Mouse (Mus musculus): ENCODE results near the gene Atat1.
"Not testable (repeated sequence)": the region's sequence is repeated elsewhere in the genome, so short reads cannot be mapped to it uniquely, and the experiment has no call there.

Atat1 gene

DNA sequence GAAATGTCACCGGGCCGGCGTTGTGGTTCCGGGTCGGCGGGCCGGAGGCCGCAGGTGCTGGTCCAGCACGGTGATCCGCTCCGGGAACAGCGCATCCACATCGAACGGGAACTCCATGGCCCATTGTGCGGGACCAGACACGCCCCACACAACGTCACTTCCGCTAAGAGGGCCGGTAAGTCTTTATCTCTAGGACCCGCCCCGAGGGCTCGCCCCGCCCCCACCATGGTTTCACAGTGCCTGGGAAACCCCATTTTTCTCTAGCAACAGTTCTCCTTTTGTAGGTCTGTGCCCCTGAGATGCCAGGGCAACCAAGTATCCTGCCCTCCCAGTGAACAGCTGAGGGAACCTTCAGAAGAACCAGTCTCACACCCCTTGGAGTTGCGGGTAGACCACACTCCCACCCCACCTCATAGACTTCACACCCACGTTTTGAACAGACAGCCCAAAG, at the start of gene Atat1:
Gene Atat1, minus strand, starts transcription at position 157 of the 451 bp plus-strand sequence.
- peak; percentile 98 for DNase-seq

DNA sequence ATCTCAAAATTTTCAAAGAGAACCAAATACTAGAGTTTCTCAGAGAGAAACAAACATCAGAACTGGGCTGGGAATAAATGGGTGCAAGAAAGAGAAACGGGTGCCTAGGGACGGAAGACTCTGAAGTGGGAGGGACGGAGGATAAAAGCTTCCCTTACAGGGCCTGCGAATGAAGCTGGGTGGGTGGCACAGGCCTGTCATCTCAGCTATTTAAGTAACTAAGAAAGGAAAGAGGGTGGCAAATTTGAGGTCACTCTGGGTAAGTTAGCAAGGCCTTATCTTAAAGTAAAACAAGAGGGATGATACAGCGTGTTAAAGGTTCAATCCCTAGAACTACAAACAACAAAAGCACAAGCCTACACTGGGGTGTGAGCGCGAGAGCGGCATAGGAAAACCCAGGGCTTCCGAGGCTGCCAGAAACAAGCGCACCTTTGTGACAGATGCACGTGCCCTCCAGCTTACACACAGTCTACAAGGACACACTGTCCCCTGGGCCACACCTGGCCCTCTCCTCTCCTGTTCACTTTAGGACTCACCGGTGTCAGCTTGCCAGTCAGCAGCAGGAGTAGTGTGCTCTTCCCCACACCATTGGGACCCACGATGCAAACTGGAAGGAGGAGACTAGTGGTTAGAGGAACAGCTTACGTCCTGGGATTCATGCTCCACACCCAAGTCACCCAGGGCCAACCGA, 48.8 kb upstream of the Atat1 start:
- no peak for DNase-seq

DNA sequence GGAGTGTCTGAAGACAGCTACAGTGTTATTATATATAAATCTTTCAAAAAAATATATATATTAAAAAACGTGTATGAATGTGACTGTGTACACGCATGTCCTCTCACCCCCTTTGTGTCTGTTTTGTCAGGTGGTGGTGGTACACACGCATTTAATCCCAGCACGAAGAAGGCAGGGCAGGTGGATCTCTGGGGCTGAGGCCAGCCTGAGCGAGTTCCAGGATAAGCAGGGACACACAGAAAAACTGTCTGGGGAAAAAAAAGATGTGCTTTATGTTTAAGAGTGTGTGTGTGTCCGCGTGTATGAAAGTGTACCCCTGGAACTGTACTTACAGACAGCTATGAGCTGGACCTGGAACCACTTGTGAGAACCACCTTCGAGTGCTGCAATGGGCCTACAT, 44.8 kb upstream of the Atat1 start:
- DNase-seq, result no peak

DNA sequence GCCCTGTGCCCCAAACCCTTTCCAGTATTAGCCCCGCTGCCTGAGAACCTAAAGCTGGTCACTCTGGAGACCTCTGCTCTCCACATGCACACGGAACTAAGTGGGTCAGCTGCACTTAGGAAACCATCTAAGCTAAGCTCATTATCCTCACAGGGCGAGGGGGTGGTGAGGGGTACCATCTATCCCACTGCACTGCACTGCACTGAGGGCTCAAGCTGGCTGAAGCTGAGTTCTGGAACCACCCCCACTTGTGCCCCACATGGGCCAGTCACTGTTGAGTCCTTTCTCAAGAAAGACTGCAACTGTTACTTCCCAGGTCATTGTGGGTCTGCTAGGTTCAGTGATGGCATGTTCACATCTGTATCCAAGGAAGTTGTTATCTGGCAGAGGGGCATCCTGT, 42.7 kb upstream of the Atat1 start:
- DNase-seq, result not testable (repeated sequence)

GRCm38 (mm10) chr17:35950946-35951345, 41.1 kb upstream of the Atat1 start:
- DNase-seq, result not testable (repeated sequence)

DNA sequence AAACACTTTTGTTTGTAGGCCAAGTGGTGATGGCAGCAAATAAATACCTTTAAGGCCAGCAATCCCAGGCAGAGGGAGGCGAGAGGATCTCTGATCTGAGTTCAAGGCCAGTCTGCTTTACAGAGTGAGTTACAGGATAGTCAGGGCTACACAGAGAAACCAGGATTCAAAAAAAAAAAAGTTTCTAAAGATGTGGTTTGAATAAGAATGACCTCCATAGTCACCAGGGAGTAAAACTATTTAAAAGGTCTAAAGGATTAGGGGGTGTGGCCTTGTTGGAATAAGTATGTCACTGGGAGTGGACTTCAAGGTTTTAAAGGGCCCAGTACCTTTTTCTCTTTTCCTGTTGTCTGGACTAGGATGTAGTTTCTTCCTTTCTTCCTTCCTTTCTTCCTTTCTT, 30.1 kb upstream of the Atat1 start:
- no peak for DNase-seq

- DNase-seq, result no peak
Observed at GRCm38 (mm10) chr17:35939108-35939507, 29.2 kb upstream of the Atat1 start.

GRCm38 (mm10) chr17:35937700-35938348, 27.9 kb upstream of the Atat1 start:
- DNase-seq, result peak; percentile 61

DNA sequence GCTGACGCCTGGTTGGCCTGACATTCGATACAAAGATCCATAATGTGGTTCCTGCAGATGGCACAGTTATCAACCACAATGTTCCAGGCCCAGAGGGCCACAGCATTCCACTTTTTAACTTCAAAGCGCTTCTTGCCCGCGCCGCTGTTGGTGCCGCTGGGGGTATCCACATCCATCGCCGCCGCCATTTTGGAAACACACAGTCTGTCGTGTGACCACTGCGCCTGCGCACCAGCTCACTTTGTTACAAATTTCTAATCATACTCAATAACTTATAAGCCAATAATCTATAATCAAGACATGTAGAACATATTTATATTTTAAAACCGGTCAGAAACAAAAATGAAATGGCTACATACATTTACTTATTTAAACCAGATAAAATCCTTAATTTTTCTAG, 25.9 kb upstream of the Atat1 start:
- DNase-seq, result not testable (repeated sequence)

GRCm38 (mm10) chr17:35932608-35933007, 22.7 kb upstream of the Atat1 start:
- no peak for DNase-seq

GRCm38 (mm10) chr17:35930627-35931026, 20.8 kb upstream of the Atat1 start:
- no peak for DNase-seq

- no peak for DNase-seq
Observed at GRCm38 (mm10) chr17:35929534-35929933, 19.7 kb upstream of the Atat1 start.

- no peak for DNase-seq
Observed at GRCm38 (mm10) chr17:35927471-35927870, 17.6 kb upstream of the Atat1 start.

- DNase-seq, result no peak
Observed at GRCm38 (mm10) chr17:35923281-35923680, 13.4 kb upstream of the Atat1 start.

DNA sequence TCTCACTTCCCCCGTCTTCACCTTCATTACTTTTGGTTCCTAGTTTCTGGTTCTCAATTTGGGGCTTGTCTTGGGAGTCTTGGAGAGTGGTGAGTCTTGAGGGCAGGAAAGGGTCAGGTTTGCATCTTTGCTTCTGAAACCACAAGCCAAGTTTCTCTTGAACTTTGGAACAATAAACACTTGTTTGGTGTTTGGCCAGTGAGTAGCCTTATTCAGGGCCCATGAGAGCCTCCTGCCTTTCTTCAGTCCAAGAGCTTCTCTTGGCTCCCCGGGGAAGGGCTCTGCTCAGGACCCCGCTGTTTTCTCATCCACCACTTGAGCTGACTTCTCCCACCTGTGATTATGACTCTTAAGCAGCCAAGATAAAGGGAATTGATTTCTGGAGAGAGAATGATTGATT, 12.7 kb upstream of the Atat1 start:
- DNase-seq, result no peak

GRCm38 (mm10) chr17:35921710-35922109, 11.8 kb upstream of the Atat1 start:
- DNase-seq, result no peak

- DNase-seq, result peak; percentile 51
Observed at GRCm38 (mm10) chr17:35920862-35921562, 11.1 kb upstream of the Atat1 start.

DNA sequence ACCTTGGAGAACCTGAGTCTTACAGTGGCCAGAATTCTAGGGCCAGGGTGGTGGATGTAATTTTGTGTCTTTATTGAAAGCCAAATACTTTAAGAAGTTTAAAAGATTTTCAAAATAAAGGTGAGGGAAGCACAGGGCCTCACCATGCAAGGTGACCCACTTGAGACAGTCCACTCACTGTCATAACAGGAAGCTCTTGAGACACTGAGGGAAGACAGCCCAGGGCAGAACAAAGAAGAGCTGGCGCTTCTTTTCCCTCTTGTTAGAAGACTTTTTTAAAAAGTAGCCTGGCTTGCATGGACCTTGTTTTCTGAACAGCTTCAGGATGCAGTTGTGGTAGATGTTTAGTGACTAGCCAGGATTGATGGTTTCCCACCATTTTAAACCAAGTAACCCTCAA, 10.5 kb upstream of the Atat1 start:
- no peak for DNase-seq

- DNase-seq, result no peak
Observed at GRCm38 (mm10) chr17:35919864-35920301, 10.0 kb upstream of the Atat1 start.

GRCm38 (mm10) chr17:35919060-35919715, 9.3 kb upstream of the Atat1 start:
- DNase-seq, result peak; percentile 97

DNA sequence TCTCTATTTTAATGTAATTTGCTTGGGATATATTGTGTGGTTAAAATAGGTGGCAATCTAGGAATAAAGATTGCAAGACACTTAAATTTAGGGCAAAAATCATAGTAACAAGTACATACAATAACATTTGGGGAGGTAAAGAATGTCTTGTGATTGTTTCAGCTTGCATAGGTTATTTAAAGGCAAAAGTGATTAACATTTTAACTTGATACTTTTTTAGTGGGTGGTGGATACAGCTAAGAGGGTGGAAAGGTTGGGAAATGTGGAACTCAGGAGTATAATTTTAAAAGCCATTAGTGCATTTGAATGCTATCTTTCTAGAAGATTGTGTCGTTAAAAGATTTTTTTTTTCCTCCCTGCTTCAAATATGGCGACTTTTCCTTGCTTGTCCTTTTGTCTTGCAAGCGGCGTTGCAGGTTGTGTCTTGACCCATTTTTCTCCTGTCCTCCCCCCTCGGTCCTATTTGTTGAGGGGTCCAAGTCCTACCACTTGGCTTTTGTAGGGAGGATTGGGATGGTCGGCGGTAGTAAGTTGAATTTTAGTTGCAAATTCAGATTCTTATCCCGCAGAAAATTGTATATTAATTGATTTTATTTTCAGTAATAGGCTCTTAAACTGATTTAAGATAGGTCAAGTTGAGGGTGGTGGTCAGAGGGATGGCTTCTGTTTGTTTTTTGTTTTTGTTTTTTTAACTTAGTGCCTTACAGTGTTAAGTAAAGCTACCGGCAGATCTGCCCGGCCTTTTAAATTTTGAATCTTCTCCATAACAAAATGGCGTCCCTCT, 8.6 kb upstream of the Atat1 start:
- DNase-seq, result peak; percentile 49

DNA sequence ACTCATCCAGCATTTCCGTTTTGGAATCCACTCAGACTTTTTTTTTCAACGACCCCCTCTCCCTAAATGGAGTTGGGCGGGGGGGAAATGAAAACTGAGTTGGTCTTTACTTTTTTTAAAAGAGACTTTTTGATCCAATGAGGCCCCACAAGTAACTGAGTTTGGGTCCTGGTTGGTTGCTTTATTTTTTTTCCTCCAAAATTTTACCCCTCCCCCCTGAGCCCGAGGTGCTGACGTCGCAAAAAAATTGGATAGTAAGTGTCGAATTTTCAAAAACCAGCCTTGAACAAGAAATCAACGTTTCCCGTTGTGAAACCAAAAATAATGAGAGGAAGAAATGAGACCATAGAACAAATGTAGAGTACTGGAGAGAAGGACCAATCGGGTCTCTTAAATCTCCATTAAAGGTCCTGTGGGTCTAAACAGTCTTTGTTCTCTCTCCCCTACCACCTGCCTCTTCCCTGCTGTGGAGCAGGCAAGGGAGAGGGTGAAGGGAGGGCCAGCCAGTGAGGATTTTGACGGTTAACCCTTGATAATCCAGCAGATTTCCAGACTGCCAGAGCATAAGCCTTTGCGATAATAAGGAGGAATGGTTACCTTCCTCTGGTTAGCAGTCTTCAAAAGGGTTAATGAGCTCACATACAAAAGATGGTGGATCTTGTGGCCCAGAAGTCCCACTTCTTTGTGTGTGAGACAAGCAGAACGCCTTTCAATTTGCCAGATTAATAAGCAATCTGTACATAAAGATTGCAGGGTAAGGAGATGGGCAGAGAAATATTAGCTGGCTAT, 7.8 kb upstream of the Atat1 start:
- peak; percentile 44 for DNase-seq

Measured in lung, postnatal 14 days (tissue).